In genomic region chr13:108763295-108763694, GRCm38 (mm10) we compare ENCODE assay signal across 14 mouse cellular contexts.
"Had no signal": no experiment of that assay in that cellular context is flagged by ENCODE, and none has a peak within 500 bp of the region (broad histone marks: within the 10 kb centered on the region; RNA-seq: fewer than 3 reads in every experiment).

No protein-coding gene starts in this region.

- H3K27ac ChIP-seq: midbrain, embryonic 10.5 days; midbrain, embryonic 12.5 days; neural tube, embryonic 12.5 days; stomach, embryonic 15.5 days; stomach, postnatal 0 days had no signal

- H3K4me2 ChIP-seq: lung, embryonic 14.5 days; midbrain, embryonic 12.5 days; neural tube, embryonic 12.5 days; stomach, embryonic 15.5 days had no signal

- ATAC-seq: midbrain, embryonic 16.5 days had no signal

- H3K4me1 ChIP-seq: midbrain, embryonic 10.5 days; midbrain, embryonic 12.5 days; neural tube, embryonic 12.5 days; stomach, embryonic 15.5 days had no signal

- DNase-seq: lung, adult 18-20 months; lung, embryonic 14.5 days; lung, postnatal 10 days; lung, postnatal 4 days; midbrain, embryonic 14.5 days; thymus, adult 2 months; thymus, postnatal 25 days; thymus, postnatal 4 days had no signal

- H3K9ac ChIP-seq: lung, embryonic 14.5 days; midbrain, embryonic 12.5 days; neural tube, embryonic 12.5 days; stomach, embryonic 15.5 days had no signal

- H3K9me3 ChIP-seq: midbrain, embryonic 10.5 days; midbrain, embryonic 12.5 days; neural tube, embryonic 12.5 days; stomach, embryonic 15.5 days had no signal

- H3K36me3 ChIP-seq: midbrain, embryonic 10.5 days; midbrain, embryonic 12.5 days; neural tube, embryonic 12.5 days; stomach, embryonic 15.5 days had no signal

- H3K27me3 ChIP-seq: midbrain, embryonic 12.5 days; neural tube, embryonic 12.5 days; stomach, embryonic 15.5 days had no signal

- H3K4me3 ChIP-seq: midbrain, embryonic 10.5 days; midbrain, embryonic 12.5 days; neural tube, embryonic 12.5 days; stomach, embryonic 15.5 days had no signal
